In the genomic region with DNA sequence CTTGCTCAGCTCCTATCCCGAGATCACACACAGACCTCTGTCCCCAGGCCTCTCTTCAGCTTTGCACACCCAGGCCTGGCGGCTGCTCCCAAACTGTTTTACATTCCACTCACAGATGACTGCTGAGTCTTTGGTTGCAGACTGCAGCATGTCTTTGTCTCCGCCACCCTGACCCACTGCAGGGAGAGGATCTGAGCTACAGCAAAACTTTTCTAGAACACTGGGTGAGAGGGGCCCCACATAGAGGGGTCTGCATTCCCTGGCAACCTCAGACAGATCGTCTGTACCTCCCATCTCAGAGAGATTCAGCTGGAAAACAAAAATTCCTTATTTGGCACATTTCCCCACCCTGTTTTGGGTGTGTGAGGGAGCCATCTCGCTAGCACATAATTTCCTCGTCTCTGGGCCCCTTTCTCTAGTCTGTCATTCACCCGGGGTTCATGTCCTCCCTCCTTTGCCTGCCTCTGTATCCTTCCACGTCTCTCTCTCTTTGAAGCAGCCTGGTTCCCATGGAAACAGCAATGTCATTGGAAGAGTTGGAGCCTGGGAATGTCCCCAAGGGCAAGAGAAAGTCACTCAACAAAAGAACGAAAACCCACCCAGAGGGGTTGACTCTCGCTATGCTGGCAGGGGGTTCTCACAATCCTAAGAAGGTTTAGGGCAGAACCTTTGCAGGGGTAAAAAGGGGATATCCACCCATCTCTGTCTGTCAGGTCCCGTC, we compare ENCODE assay signal across 9 mouse cellular contexts. TPM values are rescaled to one million over a fixed set of nuclear protein-coding genes. Genes with fewer than 3 reads are reported as not detected.
A peak's percentile ranks its signal among the peaks of the same experiment; 100 is the strongest.
DNase-seq lines count a peak whose midpoint lies in the region; ATAC-seq lines count a peak whose summit lies in the region.
"Had no signal": no experiment of that assay in that cellular context is flagged by ENCODE, and none has a peak within 500 bp of the region (broad histone marks: within the 10 kb centered on the region; RNA-seq: fewer than 3 reads in every experiment).

No protein-coding gene starts in this region.

- ATAC-seq in lung, embryonic 16.5 days (ENCODE audit: low read depth) = peak; percentile 68
- peak; percentile 82 for ATAC-seq in forebrain, embryonic 11.5 days (replicated peaks; ENCODE audit: low FRiP score)
- ATAC-seq in neural tube, embryonic 12.5 days (ENCODE audit: low FRiP score, low read depth) = peak; percentile 79
- no peak for ATAC-seq in megakaryocyte progenitor cell, adult 5-6 weeks (replicated peaks; ENCODE audit: poor library complexity)

- no peak overlapping the region for H3K4me3 ChIP-seq in lung, embryonic 16.5 days (ENCODE audit: low read length)
- H3K4me3 ChIP-seq in forebrain, embryonic 11.5 days (ENCODE audit: low read depth, low read length) = no peak overlapping the region
- H3K4me3 ChIP-seq in neural tube, embryonic 12.5 days = 0 out of 2 replicates have a peak overlapping the region, but pooled peaks have one; percentile 2
- H3K4me3 ChIP-seq: liver, embryonic 15.5 days had no signal

- H3K27ac ChIP-seq in lung, embryonic 16.5 days (ENCODE audit: low read length) = peak overlapping the region; percentile 74
- peak overlapping the region; percentile 98 for H3K27ac ChIP-seq in forebrain, embryonic 11.5 days (ENCODE audit: low read depth, low read length)
- H3K27ac ChIP-seq in neural tube, embryonic 12.5 days = peak overlapping the region; percentile 79
- H3K27ac ChIP-seq: liver, embryonic 15.5 days had no signal

- H3K36me3 ChIP-seq in lung, embryonic 16.5 days (ENCODE audit: control insufficient read depth, insufficient read depth, low read length) = no peaks in the 10 kb centered on the region
- no peaks in the 10 kb centered on the region for H3K36me3 ChIP-seq in forebrain, embryonic 11.5 days (ENCODE audit: control insufficient read depth, insufficient read depth, low read length)
- peaks cover 4% of the 10 kb centered on the region; the same call in 1 of the 2 replicates for H3K36me3 ChIP-seq in neural tube, embryonic 12.5 days
- H3K36me3 ChIP-seq: liver, embryonic 15.5 days had no signal

- DNase-seq in lung, postnatal 36 days = no peak
- DNase-seq in forebrain, embryonic 11.5 days (ENCODE audit: low spot score) = peak; percentile 77
- peak; percentile 51 for DNase-seq in left cerebral cortex, adult 11 months (ENCODE audit: low spot score)
- DNase-seq in urinary bladder, postnatal 36 days (ENCODE audit: low spot score in 2 of 2) = no peak
- DNase-seq in heart, postnatal 25 days (ENCODE audit: low spot score) = no peak

- H3K4me2 ChIP-seq in lung, embryonic 16.5 days (ENCODE audit: low read depth, low read length) = no peak overlapping the region
- peak overlapping the region; percentile 36 for H3K4me2 ChIP-seq in forebrain, embryonic 11.5 days (ENCODE audit: low read depth, low read length, severe bottlenecking)
- H3K4me2 ChIP-seq in neural tube, embryonic 12.5 days (replicated peaks) = peak overlapping the region; percentile 30
- H3K4me2 ChIP-seq: liver, embryonic 15.5 days had no signal

- H3K27me3 ChIP-seq in lung, embryonic 16.5 days (ENCODE audit: control insufficient read depth, insufficient read depth, low read depth, low read length) = no peaks in the 10 kb centered on the region; the same call in 1 of the 2 replicates
- no peaks in the 10 kb centered on the region for H3K27me3 ChIP-seq in forebrain, embryonic 11.5 days (ENCODE audit: control insufficient read depth, insufficient read depth, low read length)
- H3K27me3 ChIP-seq in neural tube, embryonic 12.5 days (replicated peaks) = no peaks in the 10 kb centered on the region

- peaks cover 12% of the 10 kb centered on the region for H3K4me1 ChIP-seq in lung, embryonic 16.5 days (replicated peaks; ENCODE audit: control insufficient read depth, insufficient read depth, low read length)
- H3K4me1 ChIP-seq in forebrain, embryonic 11.5 days (replicated peaks; ENCODE audit: control insufficient read depth, insufficient read depth, low read length) = peaks cover 25% of the 10 kb centered on the region
- peaks cover 54% of the 10 kb centered on the region for H3K4me1 ChIP-seq in neural tube, embryonic 12.5 days

- intact Hi-C loops in heart, postnatal 25 days (cut with DNase I) = no loop called here

- H3K9me3 ChIP-seq in lung, embryonic 16.5 days (ENCODE audit: control insufficient read depth, low read length) = no peaks in the 10 kb centered on the region
- no peaks in the 10 kb centered on the region for H3K9me3 ChIP-seq in forebrain, embryonic 11.5 days (ENCODE audit: control insufficient read depth, low read length)
- H3K9me3 ChIP-seq in neural tube, embryonic 12.5 days = no peaks in the 10 kb centered on the region
- H3K9me3 ChIP-seq: liver, embryonic 15.5 days had no signal

- WGBS in lung, embryonic 16.5 days = 17% methylated on average over 11 of the region's 11 CpGs
- 3% methylated on average over 11 of the region's 11 CpGs for WGBS in forebrain, embryonic 11.5 days
- WGBS in neural tube, embryonic 12.5 days = 5% methylated on average over 11 of the region's 11 CpGs

- H3K9ac ChIP-seq in lung, embryonic 16.5 days (ENCODE audit: low read length) = no peak overlapping the region
- peak overlapping the region; percentile 46 for H3K9ac ChIP-seq in forebrain, embryonic 11.5 days (ENCODE audit: low read length)
- peak overlapping the region; percentile 7; the same call in 1 of the 2 replicates for H3K9ac ChIP-seq in neural tube, embryonic 12.5 days
- H3K9ac ChIP-seq: liver, embryonic 15.5 days had no signal

RNA-seq across cellular contexts. Expression of a gene that starts 6.4 kb away (rescaled TPM):
- 1.9 and 3.0 TPM in 2 replicates for polyA plus RNA-seq in lung, embryonic 16.5 days (2015; fragmentation: Nextera tagmentation; extraction: Ambion mirVana)
- polyA plus RNA-seq in forebrain, embryonic 11.5 days (2014; fragmentation: Nextera tagmentation; extraction: Ambion mirVana) = 10.9 and 11.3 TPM in 2 replicates
- polyA plus RNA-seq in neural tube, embryonic 12.5 days (2016; fragmentation: Nextera tagmentation; extraction: Ambion mirVana) = 36.2 and 42.6 TPM in 2 replicates
- 0.05 and 0.07 TPM in 2 replicates for total RNA-seq in megakaryocyte progenitor cell, adult 5-6 weeks (2015)
- 0.03 and 0.75 TPM in 2 replicates for total RNA-seq in megakaryocyte progenitor cell, adult 5-6 weeks (2017)
- under 1 TPM; 0.13 to 0.14 TPM for total RNA-seq in heart, postnatal 25 days (2021)

RNA-seq across cellular contexts. Expression of a gene that starts 55.0 kb away (rescaled TPM):
- 24.1 and 27.0 TPM in 2 replicates for polyA plus RNA-seq in lung, embryonic 16.5 days (2015; fragmentation: Nextera tagmentation; extraction: Ambion mirVana)
- polyA plus RNA-seq in forebrain, embryonic 11.5 days (2014; fragmentation: Nextera tagmentation; extraction: Ambion mirVana) = 37.5 and 40.3 TPM in 2 replicates
- polyA plus RNA-seq in neural tube, embryonic 12.5 days (2016; fragmentation: Nextera tagmentation; extraction: Ambion mirVana) = 39.9 and 41.2 TPM in 2 replicates
- 9.9 and 12.1 TPM in 2 replicates for total RNA-seq in megakaryocyte progenitor cell, adult 5-6 weeks (2015)
- total RNA-seq in megakaryocyte progenitor cell, adult 5-6 weeks (2017) = 9.3 and 9.4 TPM in 2 replicates
- total RNA-seq in heart, postnatal 25 days (2021) = 1 to 10 TPM; 1.8 to 2.4 TPM

Comparison
In these comparisons a context has a peak if more than half of its experiments do, and no peak if none do; other contexts are left out.
1. DNase-seq: peak in forebrain, embryonic 11.5 days (single experiment) and left cerebral cortex, adult 11 months (single experiment); none in lung, postnatal 36 days (single experiment), urinary bladder, postnatal 36 days (0 of 2) and heart, postnatal 25 days (single experiment).
2. Peak in every context shown above with its lines, with median percentiles within 50 percentile points of each other: H3K27ac ChIP-seq.